Mouse (Mus musculus) heart, adult 2 months (tissue): ENCODE results near the gene Mosmo. TPM values are rescaled to one million over a fixed set of nuclear protein-coding genes. Genes with fewer than 3 reads are reported as not detected.

ENCODE experiments used
- DNase-seq, 2 experiments: peaks; one replicate each; pipeline ENCODE4 v3.0.0; 2021
- H3K27ac ChIP-seq: fragments of 200-600 bp; 2 replicates; pipeline ENCODE4 v1.8.1; 2022
- H3K27me3 ChIP-seq: fragments of 200-500 bp; 2 replicates; pipeline ENCODE4 v1.6.1; 2012; ENCODE audit warnings: mild to moderate bottlenecking, low read length, inconsistent platforms, mixed read lengths; ENCODE audit not compliant: control insufficient read depth, insufficient read depth
- H3K36me3 ChIP-seq: fragments of 200-500 bp; 2 replicates; pipeline ENCODE4 v1.6.1; 2012; ENCODE audit warnings: low read length, inconsistent platforms; ENCODE audit not compliant: control insufficient read depth, insufficient read depth
- H3K4me1 ChIP-seq: fragments of 200-500 bp; 2 replicates; pipeline ENCODE4 v1.6.1; 2011; ENCODE audit warnings: low read length; ENCODE audit not compliant: control insufficient read depth, insufficient read depth
- H3K4me3 ChIP-seq: fragments of 200-600 bp; 2 replicates; pipeline ENCODE4 v1.8.1; 2022
- H3K79me2 ChIP-seq: fragments of 200-500 bp; replicated peaks from 2 replicates; pipeline ENCODE4 v1.6.1; 2012; ENCODE audit warnings: mild to moderate bottlenecking, inconsistent platforms, low read length, moderate library complexity, mixed read lengths; ENCODE audit not compliant: control insufficient read depth, insufficient read depth
- H3K9ac ChIP-seq: fragments of 200-500 bp; 2 replicates; pipeline ENCODE4 v1.6.1; 2012; ENCODE audit warnings: low read depth, mild to moderate bottlenecking, control low read depth, inconsistent platforms, low read length, mixed read lengths
- CTCF ChIP-seq: fragments of 200-600 bp; IDR thresholded peaks from 2 replicates; pipeline ENCODE4 v1.8.1; 2022; ENCODE audit warnings: antibody characterized with exemption, mild to moderate bottlenecking, moderate library complexity
- EP300 ChIP-seq: fragments of 200-500 bp; IDR thresholded peaks from 2 replicates; pipeline ENCODE4 v1.6.1; 2011; ENCODE audit warnings: low read depth, low read length, control low read depth; ENCODE audit not compliant: insufficient read depth
- POLR2A ChIP-seq: fragments of 200-500 bp; IDR thresholded peaks from 2 replicates; pipeline ENCODE4 v1.6.1; 2011; ENCODE audit warnings: mild to moderate bottlenecking, low read depth, low read length, control low read depth; ENCODE audit not compliant: insufficient read depth
- WGBS: fragments of 180-500 bp; shearing (Covaris S2); methylation state at CpG from one replicate; pipeline ENCODE4 v1.1.7; 2018; 5-methylcytosine and 5-hydroxymethylcytosine counted together
- intact Hi-C: fragments of 180-260 bp; cut with DNase I; formaldehyde crosslinking; loops from one replicate; pipeline ENCODE4 v1.15.1; 2025
- polyA plus RNA-seq: library from polyadenylated mRNA; depleted of rRNA; stranded (reverse); fragments of >200 nt; gene quantifications from 2 replicates; pipeline ENCODE4 v1.2.3, GENCODE M21; 2012
- total RNA-seq, 2 experiments: library from RNA; stranded (reverse); gene quantifications; 2 replicates each; pipeline ENCODE4 v1.2.3; 2021

Gene Mosmo
- total and polyA plus RNA-seq, 3 experiments: 27.5 to 29.6 (median 27.8) TPM

DNA sequence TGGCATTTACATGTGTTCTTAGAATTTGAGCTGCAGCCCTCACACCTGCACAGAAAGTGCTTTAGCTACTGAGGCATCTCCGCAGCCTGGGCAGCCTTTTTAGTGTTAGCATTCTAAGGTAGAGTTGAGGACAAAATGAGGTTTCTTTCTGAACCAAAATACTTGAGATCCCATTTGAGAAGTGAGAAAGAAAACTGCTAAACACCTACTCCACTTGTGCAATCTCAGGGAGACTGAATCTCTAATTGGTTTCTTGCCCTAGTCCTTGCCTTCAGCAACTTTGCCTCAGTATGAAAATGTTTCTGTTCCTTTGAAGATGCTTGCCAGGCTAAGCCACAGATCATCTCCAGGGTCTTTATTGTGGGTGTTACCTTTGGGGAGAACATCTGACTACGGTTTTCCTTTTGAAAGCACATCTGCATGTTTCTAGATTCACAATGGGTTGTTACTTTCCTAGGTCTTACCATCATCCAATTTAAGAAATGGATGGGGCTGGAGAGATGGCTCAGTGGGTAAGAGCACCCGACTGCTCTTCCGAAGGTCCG, 16.5 kb downstream of the Mosmo start:
- Histone ChIP-seq H3K36me3 (no peaks in the 10 kb centered on the region), H3K4me1 (no peaks in the 10 kb centered on the region; the same call in 1 of the 2 replicates), H3K4me3 (no peak overlapping the region), H3K79me2 (peaks cover 8% of the 10 kb centered on the region), H3K9ac (no peak overlapping the region), H3K27ac (no peak overlapping the region), H3K27me3 (no peaks in the 10 kb centered on the region)
- no peak for DNase-seq
- intact Hi-C loops: no loop called here
- 95% methylated on average over 5 of the region's 5 CpGs for WGBS
- TF ChIP-seq CTCF: no peak
- TF ChIP-seq POLR2A: no peak
- no peak for TF ChIP-seq EP300

DNA sequence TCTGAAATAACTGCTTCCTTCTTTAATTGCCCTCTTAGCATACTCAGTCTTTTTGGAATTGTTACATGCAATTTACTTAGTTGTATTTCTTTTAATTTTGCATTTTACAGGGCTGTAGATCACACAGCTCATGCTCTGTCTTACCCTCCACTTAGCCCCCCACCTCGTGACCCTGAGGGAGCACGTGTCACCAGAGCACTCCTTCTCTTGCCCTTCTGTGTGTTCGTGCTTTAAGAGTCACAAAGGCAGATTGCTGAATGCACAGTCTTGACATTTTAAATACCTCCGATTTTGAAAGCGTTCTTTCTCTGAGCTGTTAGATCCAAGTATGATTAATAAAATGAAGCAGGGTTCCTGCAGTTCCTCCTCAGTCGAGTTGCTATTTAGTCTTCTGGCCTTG, 17.8 kb downstream of the Mosmo start:
- intact Hi-C loops: no loop called here
- H3K4me1 ChIP-seq: no peaks in the 10 kb centered on the region; the same call in 1 of the 2 replicates
- H3K4me3 ChIP-seq: no peak overlapping the region
- no peak for DNase-seq
- no peak overlapping the region for H3K9ac ChIP-seq
- peaks cover 7% of the 10 kb centered on the region for H3K79me2 ChIP-seq
- H3K27ac ChIP-seq: no peak overlapping the region
- TF ChIP-seq EP300 (no peak), CTCF (no peak), POLR2A (no peak)
- 69% methylated on average over 6 of the region's 6 CpGs for WGBS
- no peaks in the 10 kb centered on the region for H3K36me3 ChIP-seq
- H3K27me3 ChIP-seq: no peaks in the 10 kb centered on the region

DNA sequence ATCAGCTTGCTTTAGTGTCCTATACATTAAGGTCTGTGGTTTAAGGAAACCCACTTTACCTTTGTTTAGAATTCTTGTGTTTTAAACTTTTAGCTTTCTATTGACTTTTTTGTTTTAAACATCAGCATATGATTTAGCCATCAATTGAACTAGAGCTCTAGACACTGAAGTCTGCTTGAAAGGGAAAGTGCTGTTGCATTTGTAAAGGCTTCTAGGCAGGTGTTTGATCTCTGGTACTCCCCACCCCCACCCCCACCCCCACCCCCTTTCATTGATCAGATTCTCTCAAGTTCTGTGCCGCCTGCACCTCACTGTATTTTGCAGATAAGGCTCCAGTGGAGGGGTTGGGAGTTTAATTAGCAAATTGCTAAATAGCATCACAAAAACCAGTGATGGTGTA, 18.2 kb downstream of the Mosmo start:
- DNase-seq: no peak
- H3K4me1 ChIP-seq: no peaks in the 10 kb centered on the region; the same call in 1 of the 2 replicates
- intact Hi-C loops: no loop called here
- H3K79me2 ChIP-seq: peaks cover 7% of the 10 kb centered on the region
- H3K27me3 ChIP-seq: no peaks in the 10 kb centered on the region
- H3K36me3 ChIP-seq: no peaks in the 10 kb centered on the region
- no peak overlapping the region for H3K9ac ChIP-seq
- no peak overlapping the region for H3K27ac ChIP-seq
- WGBS: 87% methylated on average over 1 of the region's 1 CpGs
- TF ChIP-seq POLR2A (no peak), CTCF (no peak), EP300 (no peak)
- no peak overlapping the region for H3K4me3 ChIP-seq

DNA sequence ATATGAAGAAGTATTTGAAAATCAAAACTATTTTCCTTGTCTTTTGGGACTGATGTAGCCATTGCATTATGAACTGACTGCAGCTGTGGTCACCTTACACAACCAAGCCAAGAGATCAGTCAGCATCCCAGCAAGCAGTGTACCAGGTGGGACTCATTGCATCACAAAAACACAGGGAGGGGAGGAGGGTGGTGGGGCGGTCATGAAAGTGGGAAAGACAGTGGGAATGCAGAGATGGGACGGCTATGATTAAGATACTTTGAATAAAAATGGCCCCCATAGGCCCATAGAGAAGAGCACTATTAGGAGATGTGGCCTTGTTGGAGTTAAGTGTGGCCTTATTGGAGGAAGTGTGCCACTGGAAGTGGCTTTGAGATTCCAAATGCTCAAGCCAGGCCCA, 18.9 kb downstream of the Mosmo start:
- 100% methylated on average over 2 of the region's 2 CpGs for WGBS
- Histone ChIP-seq H3K36me3 (no peaks in the 10 kb centered on the region), H3K4me3 (no peak overlapping the region), H3K4me1 (no peaks in the 10 kb centered on the region; the same call in 1 of the 2 replicates), H3K27ac (no peak overlapping the region), H3K9ac (no peak overlapping the region), H3K79me2 (peaks cover 7% of the 10 kb centered on the region), H3K27me3 (no peaks in the 10 kb centered on the region)
- intact Hi-C loops: no loop called here
- DNase-seq: no peak
- no peak for TF ChIP-seq POLR2A
- TF ChIP-seq EP300: no peak
- no peak for TF ChIP-seq CTCF

DNA sequence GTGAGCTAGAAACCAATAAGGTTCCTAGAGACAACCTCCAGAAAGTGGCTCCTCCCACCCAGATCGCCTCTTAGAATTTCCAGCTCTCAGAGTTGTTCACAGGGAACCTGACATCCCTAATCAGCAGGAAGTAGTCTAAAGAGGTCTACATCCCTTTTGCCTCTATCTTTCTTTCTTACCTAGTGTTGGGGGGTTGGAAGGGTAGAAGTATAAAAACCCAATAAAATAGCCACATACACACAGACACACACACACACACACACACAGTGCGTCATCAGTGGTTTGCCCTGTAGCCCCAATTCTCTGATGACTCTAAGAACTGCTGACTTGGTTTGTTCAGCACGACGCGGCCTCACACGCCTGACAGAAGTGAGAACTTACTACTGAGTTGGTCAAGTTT, 22.2 kb downstream of the Mosmo start:
- Histone ChIP-seq H3K9ac (no peak overlapping the region), H3K36me3 (no peaks in the 10 kb centered on the region), H3K4me1 (peaks cover 2% of the 10 kb centered on the region; the same call in 1 of the 2 replicates), H3K79me2 (0 out of 2 replicates have a peak, but pooled peaks cover 3% of the 10 kb centered on the region), H3K27me3 (no peaks in the 10 kb centered on the region), H3K4me3 (no peak overlapping the region), H3K27ac (no peak overlapping the region)
- WGBS: 84% methylated on average over 6 of the region's 6 CpGs
- TF ChIP-seq POLR2A: no peak
- TF ChIP-seq EP300: no peak
- no peak for TF ChIP-seq CTCF
- intact Hi-C loops: no loop called here
- DNase-seq: no peak

DNA sequence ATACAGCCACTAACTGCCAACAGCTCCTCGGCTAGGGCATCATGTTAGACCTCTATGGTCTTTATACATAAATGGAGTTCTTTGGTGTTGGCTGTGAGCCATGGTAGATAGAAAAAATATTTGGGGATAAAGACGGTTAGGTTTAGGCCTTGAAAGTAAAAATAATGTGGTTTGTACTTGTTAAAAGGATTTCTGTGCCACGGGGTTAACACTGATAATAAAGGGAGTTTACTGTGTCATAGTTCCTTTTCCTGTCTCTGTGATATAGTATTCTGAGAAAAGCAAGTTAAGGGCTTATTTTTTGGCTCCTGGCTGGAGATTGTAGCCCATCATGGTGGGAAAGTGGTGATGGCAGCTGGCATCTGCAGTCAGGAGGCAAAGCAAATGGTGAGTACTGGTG, 26.5 kb downstream of the Mosmo start:
- Histone ChIP-seq H3K4me3 (no peak overlapping the region), H3K4me1 (peaks cover 2% of the 10 kb centered on the region; the same call in 1 of the 2 replicates), H3K27ac (no peak overlapping the region), H3K36me3 (no peaks in the 10 kb centered on the region), H3K27me3 (no peaks in the 10 kb centered on the region), H3K9ac (no peak overlapping the region), H3K79me2 (0 out of 2 replicates have a peak, but pooled peaks cover 1% of the 10 kb centered on the region)
- no peak for DNase-seq
- TF ChIP-seq EP300: no peak
- TF ChIP-seq CTCF: no peak
- no peak for TF ChIP-seq POLR2A
- 32% methylated on average over 3 of the region's 3 CpGs for WGBS
- intact Hi-C loops: no loop called here
